Mouse (Mus musculus) naive thymus-derived CD4-positive, alpha-beta T cell, adult 2 months (primary cell): Measurements from ENCODE around the gene Alkbh5.

ENCODE experiments used
- DNase-seq: peaks from one replicate; pipeline ENCODE4 v3.0.0-alpha.2; 2011; ENCODE audit warnings: low read depth

The Alkbh5 gene

GRCm38 (mm10) chr11:60536180-60536858, at the start of gene Alkbh5:
Gene Alkbh5 (plus strand): TSS chr11:60536381.
- DNase-seq, result peak; percentile 30

DNA sequence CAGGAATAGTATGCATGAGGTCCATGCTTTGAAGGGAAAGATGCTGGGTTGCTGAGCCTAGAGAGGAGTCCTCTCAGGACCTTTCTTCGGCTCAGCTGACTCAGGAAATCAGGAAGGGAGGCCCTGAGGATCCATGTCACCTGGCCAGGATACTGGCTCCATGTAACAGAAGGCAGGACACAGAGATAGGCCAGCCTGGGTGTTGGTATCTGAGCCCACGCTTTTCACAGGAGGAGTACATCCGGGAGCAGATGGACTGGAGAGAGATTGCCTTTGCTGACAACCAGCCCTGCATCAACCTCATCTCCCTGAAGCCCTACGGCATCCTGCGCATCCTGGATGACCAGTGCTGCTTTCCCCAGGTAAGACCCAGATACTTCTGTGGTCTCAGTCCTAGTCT, 43.5 kb upstream of the Alkbh5 start:
- no peak for DNase-seq

DNA sequence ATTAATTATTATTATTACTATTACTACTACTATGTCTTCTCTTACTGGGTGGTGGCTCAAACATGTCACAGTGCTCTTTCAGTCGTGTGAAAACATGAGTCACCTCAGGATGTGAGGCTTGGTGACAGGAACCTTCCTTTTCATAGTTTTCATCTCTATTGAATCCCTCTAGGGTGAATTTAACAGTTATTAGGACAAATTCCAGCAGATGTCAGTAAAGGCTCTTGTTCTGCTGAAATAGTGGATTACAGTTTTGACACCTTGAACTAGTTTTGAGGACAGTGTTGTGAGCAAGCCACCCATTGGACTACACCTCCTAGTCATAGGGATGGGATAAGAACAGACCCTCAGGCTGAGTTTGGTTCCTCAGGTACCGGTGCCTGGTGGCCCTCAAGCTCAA, 40.5 kb upstream of the Alkbh5 start:
- DNase-seq, result no peak

- DNase-seq, result no peak
Measured at GRCm38 (mm10) chr11:60507281-60507680, 28.9 kb upstream of the Alkbh5 start.

DNA sequence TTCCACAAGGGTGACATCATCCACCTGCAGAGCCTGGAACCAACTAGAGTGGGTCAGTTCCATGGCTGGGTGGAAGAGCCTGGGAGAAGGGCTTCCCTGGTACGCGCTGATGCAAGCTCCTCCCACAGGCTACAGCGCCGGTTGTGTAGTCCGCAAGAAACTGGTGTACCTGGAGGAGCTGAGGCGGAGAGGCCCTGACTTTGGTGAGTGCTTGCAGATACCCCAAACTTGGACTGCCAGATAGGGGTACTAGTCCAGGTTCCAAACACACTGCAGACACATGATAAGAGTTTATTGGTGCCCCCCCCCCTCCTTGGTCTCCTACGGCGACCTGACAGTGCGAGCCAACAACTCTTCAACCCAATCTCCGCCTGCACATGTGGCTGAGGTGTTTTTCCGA, 27.2 kb upstream of the Alkbh5 start:
- DNase-seq, result no peak

GRCm38 (mm10) chr11:60509500-60509899, 26.7 kb upstream of the Alkbh5 start:
- DNase-seq, result no peak

DNA sequence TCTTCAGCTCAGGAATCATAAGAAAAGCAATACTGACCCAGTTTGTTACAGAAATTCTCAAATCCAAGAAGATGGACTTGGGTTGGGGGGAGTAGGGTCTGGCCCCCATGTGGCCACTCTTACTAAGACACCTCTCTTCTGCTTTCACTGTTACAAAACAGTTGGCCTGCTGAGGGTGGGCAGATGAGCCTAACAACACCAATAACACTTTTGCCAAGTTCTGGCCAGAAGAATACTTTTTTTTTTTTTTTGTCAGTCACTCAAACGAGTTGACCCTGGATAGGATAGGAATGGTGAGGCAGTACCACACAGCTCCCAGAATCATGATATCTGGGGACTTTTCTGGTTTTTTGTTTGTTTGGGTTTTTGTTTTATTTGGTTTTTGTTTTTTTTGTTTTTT, 24.3 kb upstream of the Alkbh5 start:
- no peak for DNase-seq

DNA sequence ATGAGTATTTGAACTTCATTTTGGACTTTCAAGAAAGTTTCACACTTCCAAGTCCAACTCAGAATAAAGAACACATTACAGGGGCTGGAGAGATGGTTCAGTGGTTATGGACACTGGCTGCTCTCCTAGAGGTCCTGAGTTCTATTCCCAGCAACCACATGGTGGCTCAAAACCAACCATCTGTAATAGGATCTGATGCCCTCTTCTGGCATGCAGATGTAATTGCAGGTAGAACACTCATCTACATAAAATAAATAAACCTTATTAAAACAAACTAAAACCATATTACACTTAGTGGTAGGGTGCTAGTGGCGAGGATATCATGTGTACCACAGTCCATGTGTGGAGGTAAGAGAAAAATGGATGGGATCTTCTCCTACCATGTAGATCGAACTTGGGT, 23.7 kb upstream of the Alkbh5 start:
- DNase-seq, result peak; percentile 10

DNA sequence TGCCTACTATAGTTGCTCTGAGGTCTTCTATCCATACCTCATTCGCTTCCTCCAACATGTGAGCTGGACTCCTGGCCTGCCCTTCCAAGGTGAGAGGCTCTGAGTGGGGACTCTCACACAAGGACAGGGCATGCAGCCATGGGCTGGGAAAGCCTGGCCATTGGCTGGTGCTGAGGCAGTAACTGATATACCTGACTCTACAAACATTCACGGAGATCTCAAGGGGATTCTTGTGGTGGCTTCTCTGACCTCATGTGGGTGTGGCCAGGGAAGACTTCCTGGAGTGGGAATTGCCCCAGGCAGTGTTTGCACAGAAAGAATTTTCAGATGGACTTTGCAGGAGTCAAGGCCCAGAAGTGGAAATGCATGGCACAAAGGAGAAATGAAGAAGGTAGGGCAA, 21.2 kb upstream of the Alkbh5 start:
- DNase-seq, result no peak

GRCm38 (mm10) chr11:60518305-60518704, 17.9 kb upstream of the Alkbh5 start:
- DNase-seq, result no peak

GRCm38 (mm10) chr11:60522027-60522426, 14.2 kb upstream of the Alkbh5 start:
- no peak for DNase-seq

GRCm38 (mm10) chr11:60522661-60523365, 13.4 kb upstream of the Alkbh5 start:
- no peak for DNase-seq

- no peak for DNase-seq
Measured at GRCm38 (mm10) chr11:60526461-60526860, 9.7 kb upstream of the Alkbh5 start.

DNA sequence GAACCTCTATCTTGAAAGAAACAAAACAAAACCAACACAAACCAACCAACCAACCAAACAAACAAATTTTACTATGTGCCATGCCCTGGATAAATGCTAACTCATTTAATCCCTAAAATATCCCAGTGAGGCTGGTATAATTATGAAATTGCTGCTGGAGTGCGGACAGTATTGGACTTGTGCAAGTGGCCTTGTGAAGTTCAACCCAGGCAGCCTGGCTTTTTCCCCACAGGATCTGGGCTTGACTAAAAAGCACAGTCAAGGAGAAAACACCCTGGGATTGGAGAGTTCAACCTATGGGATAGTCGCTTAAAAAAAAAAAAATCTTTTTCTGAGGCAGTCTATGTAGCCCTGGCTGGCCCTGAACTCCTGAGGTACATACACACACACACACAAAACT, 505 bp upstream of the Alkbh5 start:
- no peak for DNase-seq

GRCm38 (mm10) chr11:60536859-60537467, 782 bp downstream of the Alkbh5 start:
- DNase-seq, result no peak

DNA sequence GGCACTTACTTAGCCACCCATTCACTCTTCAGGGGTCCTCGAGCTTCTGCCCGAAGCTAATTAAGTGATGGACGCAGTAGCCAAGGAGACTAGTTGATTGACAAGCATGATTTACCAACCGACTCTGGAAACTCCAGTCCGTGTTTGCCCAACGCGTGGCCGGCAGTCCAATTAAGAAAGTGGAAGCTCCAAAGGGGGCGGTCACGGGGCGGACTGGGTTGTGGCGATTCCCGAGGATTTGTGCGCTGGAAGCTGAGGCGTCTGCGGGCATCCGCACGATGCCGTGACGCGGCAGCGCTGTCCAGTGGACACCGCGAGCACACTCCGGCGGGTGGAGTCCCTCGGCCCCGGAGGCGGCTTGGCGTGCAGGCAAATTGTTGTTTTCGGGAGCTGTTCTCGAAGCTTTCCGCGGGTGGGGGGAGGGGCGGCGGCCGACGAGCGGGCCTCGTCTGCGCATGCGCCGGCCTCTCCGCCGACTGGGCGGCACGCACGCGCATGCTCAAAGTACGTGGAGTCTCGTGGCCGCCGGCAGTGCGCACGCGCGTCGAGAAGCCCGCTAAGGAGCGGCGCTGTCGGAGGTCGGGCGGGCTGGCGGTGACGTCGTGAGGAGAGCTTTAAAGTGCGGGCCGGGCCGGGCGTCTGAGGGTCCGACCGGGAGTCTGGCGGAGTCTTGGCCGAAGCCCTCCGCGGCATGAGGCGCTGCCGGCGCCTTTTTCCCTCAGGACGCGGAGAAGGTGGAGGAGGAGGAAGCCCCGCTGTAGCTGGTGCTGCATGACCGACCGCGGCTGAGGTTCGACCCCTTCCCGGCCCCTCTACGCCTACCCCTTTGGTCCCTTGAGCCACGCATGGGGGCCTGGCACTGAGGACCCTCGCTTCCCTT, 1.5 kb downstream of the Alkbh5 start:
- peak; percentile 98 for DNase-seq

GRCm38 (mm10) chr11:60538371-60539281, 2.4 kb downstream of the Alkbh5 start:
- peak; percentile 70 for DNase-seq

DNA sequence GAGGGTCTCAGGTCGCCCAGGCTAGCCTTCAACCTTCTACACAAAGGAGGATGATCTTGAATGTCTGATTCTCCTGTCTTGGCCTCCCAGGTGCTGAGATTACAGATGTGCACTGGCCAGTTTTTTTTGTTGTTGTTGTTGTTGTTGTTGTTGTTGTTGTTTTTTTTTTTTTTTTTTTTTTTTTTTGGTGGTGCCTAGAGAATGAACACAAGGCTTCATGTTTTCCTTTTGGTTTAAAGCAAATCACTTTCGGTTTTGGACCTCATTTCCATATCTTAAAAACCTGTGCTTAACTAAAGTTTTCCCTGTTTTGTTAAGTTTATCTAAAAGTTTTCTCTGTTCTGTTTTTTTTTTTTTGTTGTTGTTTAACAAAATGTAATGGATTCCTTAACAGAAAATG, 3.4 kb downstream of the Alkbh5 start:
- DNase-seq, result no peak

- DNase-seq, result no peak
Measured at GRCm38 (mm10) chr11:60540002-60540610, 3.9 kb downstream of the Alkbh5 start.

- no peak for DNase-seq
Measured at GRCm38 (mm10) chr11:60540761-60541160, 4.6 kb downstream of the Alkbh5 start.

DNA sequence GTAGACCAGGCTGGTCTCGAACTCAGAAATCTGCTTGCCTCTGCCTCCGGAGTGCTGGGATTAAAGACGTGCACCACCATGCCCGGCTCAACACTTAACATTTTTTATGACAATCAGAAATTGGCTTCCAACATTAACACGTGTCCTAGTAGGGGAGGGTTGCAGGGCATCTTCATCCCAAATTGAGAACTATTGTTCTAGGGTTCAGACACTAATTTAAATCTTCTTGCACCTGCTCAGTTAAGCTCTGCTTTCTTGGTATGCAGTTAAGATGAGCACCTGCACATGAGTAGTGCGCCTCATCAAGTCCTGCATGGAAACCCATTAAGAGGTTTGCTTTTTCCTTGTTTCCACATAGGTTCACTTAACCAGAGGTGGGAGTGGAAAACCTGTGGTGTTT, 5.7 kb downstream of the Alkbh5 start:
- DNase-seq, result no peak
